Mouse (Mus musculus): ENCODE results near the gene Cldn14.

DNA sequence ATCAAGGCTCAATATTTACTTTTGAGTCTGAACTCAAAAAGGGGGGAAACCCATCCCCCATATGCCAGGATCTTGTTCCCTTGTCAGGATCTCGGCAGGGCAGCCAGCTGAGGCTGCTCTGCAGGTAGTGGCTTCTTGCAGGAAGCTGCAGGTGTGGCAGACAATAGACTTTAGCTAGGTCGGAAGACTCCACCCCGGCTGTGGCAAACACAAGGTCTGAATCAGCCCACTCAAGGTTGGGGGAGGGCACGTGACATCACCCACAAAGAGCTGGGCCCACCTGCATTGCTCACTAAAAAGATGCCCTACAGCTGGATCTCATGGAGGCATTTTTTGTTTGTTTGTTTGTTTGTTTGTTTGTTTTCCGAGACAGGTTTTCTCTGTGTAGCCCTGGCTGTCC, 100.9 kb downstream of the Cldn14 start:
- no peak for TF ChIP-seq CTCF (IDR thresholded peaks at IDR 0.05; ENCODE audit: low read depth, low read length)
- peak; percentile 90 for TF ChIP-seq EP300 (IDR thresholded peaks at IDR 0.05; ENCODE audit: insufficient read depth, low read depth, low read length)

Measured in ES-Bruce4 (cell line).